Mouse (Mus musculus) embryonic fibroblast, embryonic 13.5 days (primary cell): ENCODE measurements at regions not wholly inside any gene's neighbourhood (a gene's known extent, or its start where the extent isn't known, plus 50 kb on each side); places are given as distances from the start of the nearest gene placed in this dataset.

Source experiments
- CTCF ChIP-seq: IDR thresholded peaks from 2 replicates; pipeline ENCODE4 v1.5.1; 2011; ENCODE audit warnings: mild to moderate bottlenecking, control low read depth, low read length, moderate library complexity, borderline replicate concordance; ENCODE audit not compliant: insufficient read depth
- POLR2A ChIP-seq: IDR thresholded peaks from 2 replicates; pipeline ENCODE4 v1.6.1; 2011; ENCODE audit warnings: low read depth, mild to moderate bottlenecking, control low read depth, low read length, moderate library complexity

- TF ChIP-seq POLR2A (no peak), CTCF (no peak)
Measured at GRCm38 (mm10) chr5:9911089-9911473, 186.1 kb upstream of the Grm3 start.
